In the genomic region with DNA sequence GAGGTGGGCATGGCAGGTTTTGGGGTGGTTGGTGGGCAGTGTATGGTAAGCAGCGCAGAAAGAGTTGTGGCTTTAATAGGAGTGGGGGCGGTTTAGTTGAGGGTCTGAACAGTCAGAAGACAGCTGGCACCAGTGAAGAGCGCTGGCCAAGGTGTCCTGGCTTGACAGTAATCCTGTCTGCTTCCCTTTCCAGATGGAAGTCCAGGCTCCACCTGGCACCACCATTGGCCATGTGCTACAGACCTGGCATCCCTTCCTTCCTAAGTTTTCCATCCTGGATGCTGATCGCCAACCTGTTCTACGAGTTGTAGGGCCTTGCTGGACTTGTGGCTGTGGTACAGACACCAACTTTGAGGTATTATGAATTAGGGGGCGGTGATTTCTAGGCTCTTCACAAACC, we compare ENCODE assay signal across 7 mouse cellular contexts. TPM values are rescaled to one million over a fixed set of nuclear protein-coding genes. Genes with fewer than 3 reads are reported as not detected.
DNase-seq lines count a peak whose midpoint lies in the region; ATAC-seq and TF ChIP-seq lines count a peak whose summit lies in the region.

No protein-coding gene starts in this region.

- no peak for ATAC-seq in lung, postnatal 0 days
- ATAC-seq in forebrain, embryonic 12.5 days (ENCODE audit: low FRiP score) = no peak
- no peak for ATAC-seq in limb, embryonic 15.5 days (ENCODE audit: insufficient number of reproducible peaks, low FRiP score, low TSS enrichment, low read depth)
- ATAC-seq in stomach, embryonic 16.5 days (ENCODE audit: insufficient read depth, low FRiP score) = no peak

- 94% methylated on average over 6 of the region's 6 CpGs for WGBS in lung, postnatal 0 days
- WGBS in forebrain, embryonic 12.5 days = 95% methylated on average over 6 of the region's 6 CpGs
- 98% methylated on average over 6 of the region's 6 CpGs for WGBS in limb, embryonic 15.5 days
- 90% methylated on average over 6 of the region's 6 CpGs for WGBS in stomach, embryonic 16.5 days

- no peak overlapping the region for H3K9ac ChIP-seq in lung, postnatal 0 days (replicated peaks; ENCODE audit: low read depth)
- peak overlapping the region; percentile 82; the same call in 1 of the 2 replicates for H3K9ac ChIP-seq in forebrain, embryonic 12.5 days
- no peak overlapping the region for H3K9ac ChIP-seq in limb, embryonic 15.5 days
- H3K9ac ChIP-seq in stomach, embryonic 16.5 days (ENCODE audit: low read length) = no peak overlapping the region; the same call in 1 of the 2 replicates

- H3K36me3 ChIP-seq in lung, postnatal 0 days (ENCODE audit: insufficient read depth, low read length) = peaks cover 24% of the 10 kb centered on the region
- peaks cover 40% of the 10 kb centered on the region for H3K36me3 ChIP-seq in forebrain, embryonic 12.5 days (replicated peaks)
- H3K36me3 ChIP-seq in limb, embryonic 15.5 days = peaks cover 50% of the 10 kb centered on the region
- 0 out of 2 replicates have a peak, but pooled peaks cover 9% of the 10 kb centered on the region for H3K36me3 ChIP-seq in stomach, embryonic 16.5 days (ENCODE audit: control insufficient read depth, insufficient read depth, low read length)

- peak overlapping the region; percentile 81; the same call in 1 of the 2 replicates for H3K4me2 ChIP-seq in lung, postnatal 0 days (replicated peaks; ENCODE audit: low read depth, low read length)
- peak overlapping the region; percentile 61 for H3K4me2 ChIP-seq in forebrain, embryonic 12.5 days
- H3K4me2 ChIP-seq in limb, embryonic 15.5 days = peak overlapping the region; percentile 86
- peak overlapping the region; percentile 84 for H3K4me2 ChIP-seq in stomach, embryonic 16.5 days (ENCODE audit: low read depth, low read length)

- H3K27ac ChIP-seq in lung, postnatal 0 days (ENCODE audit: low read length) = no peak overlapping the region
- H3K27ac ChIP-seq in forebrain, embryonic 12.5 days = no peak overlapping the region
- 0 out of 2 replicates have a peak overlapping the region, but pooled peaks have one; percentile 96 for H3K27ac ChIP-seq in limb, embryonic 15.5 days
- H3K27ac ChIP-seq in stomach, embryonic 16.5 days (ENCODE audit: low read length) = no peak overlapping the region

- no peak for DNase-seq in lung, postnatal 0 days (ENCODE audit: low spot score)
- no peak for DNase-seq in lung, postnatal 36 days
- DNase-seq in frontal cortex, postnatal 10 days (ENCODE audit: low spot score in 2 of 2) = no peak
- DNase-seq in spleen, postnatal 36 days (ENCODE audit: low spot score in 2 of 2) = no peak

- TF ChIP-seq CTCF in lung, postnatal 0 days (IDR thresholded peaks at IDR 0.05) = no peak

- no peaks in the 10 kb centered on the region for H3K27me3 ChIP-seq in lung, postnatal 0 days (replicated peaks; ENCODE audit: insufficient read depth, low read length)
- no peaks in the 10 kb centered on the region for H3K27me3 ChIP-seq in forebrain, embryonic 12.5 days
- no peaks in the 10 kb centered on the region for H3K27me3 ChIP-seq in limb, embryonic 15.5 days
- no peaks in the 10 kb centered on the region for H3K27me3 ChIP-seq in stomach, embryonic 16.5 days (ENCODE audit: control insufficient read depth, insufficient read depth, low read length)

- no peak for TF ChIP-seq EP300 in lung, postnatal 0 days (IDR thresholded peaks at IDR 0.05)

- H3K4me1 ChIP-seq in lung, postnatal 0 days (ENCODE audit: insufficient read depth, low read depth, low read length) = peaks cover 16% of the 10 kb centered on the region; the same call in 1 of the 2 replicates
- H3K4me1 ChIP-seq in forebrain, embryonic 12.5 days = peaks cover 32% of the 10 kb centered on the region
- peaks cover 29% of the 10 kb centered on the region for H3K4me1 ChIP-seq in limb, embryonic 15.5 days
- peaks cover 16% of the 10 kb centered on the region for H3K4me1 ChIP-seq in stomach, embryonic 16.5 days (ENCODE audit: control insufficient read depth, insufficient read depth, low read length)

- no peak overlapping the region for H3K4me3 ChIP-seq in lung, postnatal 0 days (ENCODE audit: low read depth, low read length)
- peak overlapping the region; percentile 67 for H3K4me3 ChIP-seq in forebrain, embryonic 12.5 days (replicated peaks)
- peak overlapping the region; percentile 73; the same call in 1 of the 2 replicates for H3K4me3 ChIP-seq in limb, embryonic 15.5 days
- H3K4me3 ChIP-seq in stomach, embryonic 16.5 days (replicated peaks; ENCODE audit: low read length) = peak overlapping the region; percentile 64; the same call in 1 of the 2 replicates

- H3K9me3 ChIP-seq in lung, postnatal 0 days (ENCODE audit: low read length) = no peaks in the 10 kb centered on the region
- H3K9me3 ChIP-seq in forebrain, embryonic 12.5 days = no peaks in the 10 kb centered on the region
- H3K9me3 ChIP-seq in limb, embryonic 15.5 days = no peaks in the 10 kb centered on the region
- H3K9me3 ChIP-seq in stomach, embryonic 16.5 days (replicated peaks; ENCODE audit: control insufficient read depth, low read length) = no peaks in the 10 kb centered on the region

RNA-seq across cellular contexts. Expression of a gene that starts 1.8 kb away (rescaled TPM):
- 107 and 114 TPM in 2 replicates for polyA plus RNA-seq in lung, postnatal 0 days (2015; fragmentation: Nextera tagmentation; extraction: Ambion mirVana)
- 55.1 and 56.3 TPM in 2 replicates for polyA plus RNA-seq in forebrain, embryonic 12.5 days (2016; fragmentation: Nextera tagmentation; extraction: Ambion mirVana)
- 132 and 134 TPM in 2 replicates for polyA plus RNA-seq in limb, embryonic 15.5 days (2015; fragmentation: Nextera tagmentation; extraction: Ambion mirVana)
- 85.1 and 98.5 TPM in 2 replicates for polyA plus RNA-seq in stomach, embryonic 16.5 days (2015; fragmentation: Nextera tagmentation; extraction: Ambion mirVana)

RNA-seq across cellular contexts. Expression of a gene that starts 9.7 kb away (rescaled TPM):
- 365 and 395 TPM in 2 replicates for polyA plus RNA-seq in lung, postnatal 0 days (2015; fragmentation: Nextera tagmentation; extraction: Ambion mirVana)
- 285 and 294 TPM in 2 replicates for polyA plus RNA-seq in forebrain, embryonic 12.5 days (2016; fragmentation: Nextera tagmentation; extraction: Ambion mirVana)
- 325 and 365 TPM in 2 replicates for polyA plus RNA-seq in limb, embryonic 15.5 days (2015; fragmentation: Nextera tagmentation; extraction: Ambion mirVana)
- 377 and 401 TPM in 2 replicates for polyA plus RNA-seq in stomach, embryonic 16.5 days (2015; fragmentation: Nextera tagmentation; extraction: Ambion mirVana)

RNA-seq across cellular contexts. Expression of a gene that starts 10.4 kb away (rescaled TPM):
- 2.9 and 3.9 TPM in 2 replicates for polyA plus RNA-seq in lung, postnatal 0 days (2015; fragmentation: Nextera tagmentation; extraction: Ambion mirVana)
- polyA plus RNA-seq in forebrain, embryonic 12.5 days (2016; fragmentation: Nextera tagmentation; extraction: Ambion mirVana) = 13.3 and 14.0 TPM in 2 replicates
- 7.6 and 8.7 TPM in 2 replicates for polyA plus RNA-seq in limb, embryonic 15.5 days (2015; fragmentation: Nextera tagmentation; extraction: Ambion mirVana)
- polyA plus RNA-seq in stomach, embryonic 16.5 days (2015; fragmentation: Nextera tagmentation; extraction: Ambion mirVana) = 5.3 and 6.4 TPM in 2 replicates

RNA-seq across cellular contexts. Expression of a gene that starts 10.5 kb away (rescaled TPM):
- 6.1 and 7.6 TPM in 2 replicates for polyA plus RNA-seq in lung, postnatal 0 days (2015; fragmentation: Nextera tagmentation; extraction: Ambion mirVana)
- polyA plus RNA-seq in forebrain, embryonic 12.5 days (2016; fragmentation: Nextera tagmentation; extraction: Ambion mirVana) = 0.14 and 0.60 TPM in 2 replicates
- polyA plus RNA-seq in limb, embryonic 15.5 days (2015; fragmentation: Nextera tagmentation; extraction: Ambion mirVana) = 4.1 and 5.0 TPM in 2 replicates
- 15.3 and 19.1 TPM in 2 replicates for polyA plus RNA-seq in stomach, embryonic 16.5 days (2015; fragmentation: Nextera tagmentation; extraction: Ambion mirVana)

RNA-seq across cellular contexts. Expression of a gene that starts 26.0 kb away (rescaled TPM):
- polyA plus RNA-seq in lung, postnatal 0 days (2015; fragmentation: Nextera tagmentation; extraction: Ambion mirVana) = not detected in 2 replicates
- polyA plus RNA-seq in forebrain, embryonic 12.5 days (2016; fragmentation: Nextera tagmentation; extraction: Ambion mirVana) = 0.24 and 0.26 TPM in 2 replicates
- 0.28 TPM in 1 of 2 replicates, not detected in the other for polyA plus RNA-seq in limb, embryonic 15.5 days (2015; fragmentation: Nextera tagmentation; extraction: Ambion mirVana)
- not detected in 2 replicates for polyA plus RNA-seq in stomach, embryonic 16.5 days (2015; fragmentation: Nextera tagmentation; extraction: Ambion mirVana)
